Mouse (Mus musculus): ENCODE measurements around the gene Rdh16f2.
"Not testable (repeated sequence)": the region's sequence is repeated elsewhere in the genome, so short reads cannot be mapped to it uniquely, and the experiment has no call there.

Rdh16f2 gene

DNA sequence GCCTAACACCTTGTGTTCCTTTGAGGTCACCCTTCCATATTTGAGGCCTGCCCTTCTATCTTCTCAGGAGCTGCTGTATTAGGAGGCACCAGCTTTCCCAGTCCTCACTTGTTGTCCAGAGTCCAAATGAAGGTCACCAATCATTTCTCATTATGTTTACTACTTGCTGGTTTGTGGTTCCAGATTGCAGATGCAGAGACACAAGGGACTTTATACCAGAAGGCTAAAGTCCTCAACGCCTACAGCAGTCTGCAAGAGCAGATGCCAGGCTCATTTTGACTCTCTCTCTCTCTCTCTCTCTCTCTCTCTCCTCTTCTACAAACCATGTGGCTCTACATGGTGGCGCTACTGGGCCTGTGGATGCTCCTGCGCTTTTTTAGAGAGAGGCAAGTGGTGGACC, at the start of gene Rdh16f2:
Rdh16f2 (plus strand) TSS at position 243 of the 400 bp plus-strand sequence.
- no peak for DNase-seq

DNA sequence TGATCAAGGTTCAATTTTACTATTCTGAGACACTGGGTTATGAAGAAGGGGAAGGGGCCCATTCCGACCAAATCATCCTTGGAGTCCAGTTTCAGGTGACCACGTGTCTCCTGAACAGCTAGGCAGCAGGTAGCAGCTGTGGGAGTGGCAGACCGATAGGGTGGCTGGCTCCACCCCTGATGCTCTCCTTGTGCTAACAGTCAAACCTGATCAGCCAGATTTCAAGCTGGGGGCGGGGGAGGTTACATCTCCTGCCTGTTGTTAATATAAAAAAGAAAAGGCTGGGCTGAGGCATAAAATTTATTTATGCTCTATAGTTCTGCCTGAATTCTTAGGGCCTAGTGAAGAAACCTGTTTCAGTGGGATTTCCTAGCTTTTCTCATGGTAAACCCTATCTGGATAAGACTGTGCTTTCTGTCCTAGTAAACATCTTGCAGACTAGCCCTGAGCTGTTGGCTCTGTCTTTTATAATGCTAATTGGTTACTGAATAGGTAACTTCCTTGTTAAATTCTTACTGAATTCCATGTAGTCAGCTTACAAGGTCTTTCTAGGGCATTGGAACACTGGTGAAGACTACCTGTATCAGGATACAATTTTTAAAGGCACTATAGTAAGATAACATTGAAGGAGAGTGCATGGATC, 48.9 kb upstream of the Rdh16f2 start:
- DNase-seq = not testable (repeated sequence)

DNA sequence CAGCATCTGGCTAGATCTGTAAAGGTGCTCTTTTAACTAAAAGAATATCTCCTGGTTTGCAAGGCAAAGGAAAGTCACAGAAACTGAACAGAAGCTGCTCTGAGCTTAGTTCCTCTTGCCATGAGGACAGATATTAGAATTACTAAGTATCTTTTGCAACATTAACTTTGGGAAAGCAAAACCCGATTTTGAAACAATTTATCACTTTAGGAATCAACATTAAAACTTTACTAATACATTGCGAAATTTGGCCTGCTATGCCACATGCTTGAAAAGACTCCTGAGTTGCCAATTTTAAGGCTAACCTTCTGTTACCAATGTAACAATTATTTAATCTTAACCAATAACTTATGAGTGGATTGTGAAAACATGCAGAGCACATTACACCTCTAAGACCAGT, 44.5 kb upstream of the Rdh16f2 start:
- not testable (repeated sequence) for DNase-seq

DNA sequence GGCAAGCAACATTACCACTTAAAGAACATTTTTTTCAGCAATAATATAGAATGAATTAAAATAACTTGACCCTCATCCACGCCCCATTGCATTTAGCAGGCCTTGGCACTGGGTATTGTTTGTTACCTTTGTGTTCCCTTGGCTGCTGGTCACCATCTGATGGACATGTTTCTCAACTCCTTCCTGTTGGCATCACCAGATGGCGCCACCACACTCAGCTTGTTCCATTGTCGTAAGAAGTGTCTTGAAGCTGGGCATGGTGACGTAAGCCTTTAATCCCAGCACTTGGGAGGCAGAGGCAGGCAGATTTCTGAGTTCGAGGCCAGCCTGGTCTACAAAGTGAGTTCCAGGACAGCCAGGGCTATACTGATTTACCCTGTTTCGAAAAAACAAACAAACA, 40.9 kb upstream of the Rdh16f2 start:
- DNase-seq = no peak

DNA sequence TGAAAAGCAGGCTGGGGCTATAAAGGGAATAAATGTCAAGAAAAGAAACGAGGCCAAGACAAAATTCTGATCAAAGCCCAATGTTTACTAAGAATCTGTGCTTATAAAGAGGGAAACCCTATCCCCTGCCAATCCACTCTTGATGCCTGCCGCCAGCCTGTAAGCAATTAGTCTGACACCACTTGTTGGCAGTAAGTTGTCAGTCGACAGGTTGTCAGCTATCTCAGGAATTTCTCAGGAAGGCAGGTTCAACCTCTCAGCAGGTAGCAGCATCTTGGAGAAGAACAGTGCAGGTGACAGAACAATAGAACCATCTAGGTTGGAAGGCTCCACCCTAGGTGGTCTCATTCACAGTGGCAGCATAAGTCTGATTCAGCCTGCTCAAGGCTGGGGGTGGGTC, 37.2 kb upstream of the Rdh16f2 start:
- DNase-seq = peak; percentile 14

DNA sequence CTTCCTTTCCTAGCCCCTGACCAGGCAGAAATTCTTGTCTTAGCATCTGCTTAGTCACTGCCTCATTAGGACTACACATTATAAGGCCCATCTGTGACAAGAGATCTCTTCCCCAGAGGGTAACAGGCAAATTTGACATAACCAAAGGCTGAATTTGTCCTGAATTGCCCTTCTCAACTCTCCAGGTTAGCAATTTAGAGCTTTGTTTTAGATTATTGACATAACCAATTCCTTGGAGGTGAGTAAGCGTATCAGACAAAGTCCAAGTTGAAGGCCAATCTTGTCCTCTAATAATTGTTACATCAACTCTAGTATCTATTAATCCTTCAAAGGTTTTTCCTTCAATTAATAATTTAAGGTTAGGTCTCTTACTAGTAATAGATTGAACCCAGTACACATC, 32.1 kb upstream of the Rdh16f2 start:
- not testable (repeated sequence) for DNase-seq

DNA sequence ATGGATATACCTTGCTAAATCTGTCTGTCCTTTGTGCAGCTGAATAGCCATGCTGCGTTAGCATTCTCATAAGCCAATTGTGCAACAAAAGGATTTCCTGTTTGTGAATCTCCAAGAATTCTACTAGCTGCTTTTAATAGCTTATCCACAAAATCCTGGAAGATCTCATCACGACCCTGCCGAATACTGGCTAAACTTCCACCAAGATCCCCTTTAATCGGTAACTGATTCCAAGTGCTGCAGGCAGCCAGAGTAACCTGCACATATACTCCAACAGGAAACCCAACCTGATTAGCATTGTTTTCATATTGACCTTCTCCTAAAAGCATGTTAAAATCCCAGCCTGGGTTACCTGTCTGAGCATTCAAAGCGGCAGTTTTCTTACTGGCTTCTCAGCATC, 31.0 kb upstream of the Rdh16f2 start:
- no peak for DNase-seq

DNA sequence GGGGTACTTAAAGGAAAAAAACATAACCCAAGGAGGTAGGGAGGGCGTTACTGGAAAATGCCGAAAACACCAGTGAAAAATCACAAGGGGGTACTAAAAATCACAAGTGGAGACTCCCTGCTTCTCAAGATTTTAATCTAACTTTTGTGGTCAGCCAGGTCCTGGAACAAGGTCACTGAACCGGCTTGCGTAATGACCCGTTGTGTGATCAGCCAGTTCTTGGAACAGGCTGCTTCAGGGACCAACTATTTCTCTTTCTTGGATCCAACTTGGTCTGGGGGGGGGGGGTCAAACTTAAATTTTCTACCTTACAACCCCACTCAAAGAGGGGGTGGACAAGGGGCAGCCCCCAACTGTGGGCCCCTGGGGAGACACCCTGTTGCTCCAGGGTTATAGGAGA, 28.5 kb upstream of the Rdh16f2 start:
- DNase-seq = not testable (repeated sequence)

DNA sequence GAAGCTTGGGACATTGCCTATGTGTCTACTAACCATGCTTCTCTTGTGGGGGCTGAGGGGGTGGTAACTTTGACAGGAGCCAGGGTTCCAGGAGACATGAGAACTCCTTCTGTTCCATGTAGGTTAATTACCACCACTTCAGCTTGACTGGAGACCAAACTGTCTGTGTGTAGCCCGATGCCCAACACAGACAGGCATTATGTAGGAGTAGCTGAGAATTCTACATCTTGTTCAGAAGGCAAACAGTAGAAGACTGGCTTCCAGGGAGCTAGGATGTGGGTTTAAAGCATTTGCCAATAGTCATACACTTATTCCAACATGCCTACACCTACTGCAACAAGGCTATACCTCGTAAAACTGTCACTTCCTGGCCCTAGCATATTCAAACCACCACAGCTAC, 27.7 kb upstream of the Rdh16f2 start:
- no peak for DNase-seq

DNA sequence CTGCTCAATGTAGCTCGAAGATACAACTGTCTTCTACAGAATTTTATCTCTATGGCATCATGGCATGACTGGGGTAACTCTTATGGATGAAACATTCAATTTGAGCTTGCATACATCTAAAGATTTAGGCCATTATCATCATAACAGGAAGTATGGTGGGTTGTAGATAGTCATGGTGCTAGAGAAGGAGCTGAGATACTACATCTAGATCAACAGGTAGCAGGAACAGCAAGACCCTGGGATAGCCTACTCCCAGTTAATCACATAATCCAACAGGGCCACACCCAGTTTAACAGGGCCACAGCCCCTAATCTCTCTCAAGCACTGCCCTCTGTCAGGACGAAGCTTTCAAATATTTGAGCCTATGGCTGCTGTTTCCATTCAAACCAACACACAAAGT, 25.5 kb upstream of the Rdh16f2 start:
- no peak for DNase-seq

DNA sequence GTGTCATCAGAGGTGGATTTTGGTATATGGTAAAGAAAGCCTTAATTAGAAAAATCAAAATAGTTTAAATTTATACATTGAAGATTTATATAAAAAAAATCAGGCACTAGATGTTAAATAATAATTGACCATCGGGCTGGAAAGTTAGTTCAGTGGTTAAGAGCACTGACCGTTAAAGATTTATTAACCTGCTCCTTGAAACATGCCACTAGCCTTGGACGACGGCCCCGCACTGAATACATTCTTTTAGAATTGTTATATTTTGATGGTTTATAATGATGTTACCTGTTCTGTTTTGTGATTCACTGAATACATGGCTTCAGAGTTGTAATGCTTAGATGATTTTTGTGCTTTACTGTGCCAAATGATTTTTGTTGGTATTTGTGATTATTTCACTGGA, 20.3 kb upstream of the Rdh16f2 start:
- DNase-seq = not testable (repeated sequence)

DNA sequence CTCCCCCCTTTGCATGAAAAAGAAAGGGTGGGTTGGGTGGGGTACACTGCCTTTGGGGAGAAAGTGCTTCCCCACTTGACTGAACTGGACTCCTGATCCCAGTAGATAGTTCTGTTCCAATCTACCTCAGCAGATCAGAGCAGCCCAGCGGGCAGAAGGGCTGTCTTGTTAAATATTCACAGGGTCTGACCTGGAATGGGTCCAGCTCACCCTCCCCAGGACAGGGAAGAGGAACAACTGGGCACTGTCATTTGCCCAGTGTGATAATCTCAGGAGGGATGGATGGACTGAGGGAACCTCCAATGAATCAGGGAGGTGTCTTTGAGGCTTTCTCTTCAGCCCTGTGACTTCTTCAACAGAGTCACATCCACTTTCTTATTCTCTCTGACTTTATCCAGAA, 18.2 kb upstream of the Rdh16f2 start:
- DNase-seq = no peak

DNA sequence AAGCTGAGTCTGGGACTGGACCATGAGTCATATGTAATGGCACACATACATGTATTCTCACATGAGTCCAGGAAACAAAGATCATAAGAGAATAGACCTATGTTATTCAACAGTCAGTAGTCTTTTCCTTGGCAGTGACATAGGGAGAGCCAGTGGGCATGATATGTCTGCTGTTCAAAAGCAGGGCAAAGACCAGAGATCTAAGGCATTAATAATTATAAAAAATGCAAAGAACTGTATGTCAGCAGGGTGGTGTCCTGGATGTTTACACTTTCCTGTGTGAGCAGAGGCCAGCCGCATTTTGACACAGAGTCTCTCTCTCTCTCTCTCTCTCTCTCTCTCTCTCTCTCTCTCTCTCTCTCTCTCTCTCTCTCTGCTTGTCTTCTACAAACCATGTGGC, 16.6 kb upstream of the Rdh16f2 start, which contains the start of gene Rdh19:
Rdh19 (plus strand) TSS at position 301 of the 400 bp plus-strand sequence.
- no peak for DNase-seq

DNA sequence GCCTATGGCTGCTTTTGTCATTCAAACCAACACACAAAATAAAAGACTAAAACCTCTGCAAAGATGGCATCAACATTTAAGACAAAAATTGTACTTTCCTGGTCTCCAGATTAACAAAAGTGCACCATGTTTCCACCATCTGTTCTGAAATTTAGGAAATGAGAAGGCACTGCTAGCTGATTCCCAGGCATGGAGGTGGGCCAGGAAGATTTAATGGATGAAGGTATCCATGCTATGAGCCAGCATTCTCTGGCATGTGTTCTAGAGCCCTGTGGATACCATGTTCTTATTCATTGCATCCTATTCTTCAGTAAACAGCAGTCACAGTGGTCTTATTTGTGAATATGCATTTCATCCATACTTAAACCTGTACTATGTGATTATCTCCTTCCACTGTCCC, 9.9 kb upstream of the Rdh16f2 start:
- DNase-seq = peak; percentile 65

DNA sequence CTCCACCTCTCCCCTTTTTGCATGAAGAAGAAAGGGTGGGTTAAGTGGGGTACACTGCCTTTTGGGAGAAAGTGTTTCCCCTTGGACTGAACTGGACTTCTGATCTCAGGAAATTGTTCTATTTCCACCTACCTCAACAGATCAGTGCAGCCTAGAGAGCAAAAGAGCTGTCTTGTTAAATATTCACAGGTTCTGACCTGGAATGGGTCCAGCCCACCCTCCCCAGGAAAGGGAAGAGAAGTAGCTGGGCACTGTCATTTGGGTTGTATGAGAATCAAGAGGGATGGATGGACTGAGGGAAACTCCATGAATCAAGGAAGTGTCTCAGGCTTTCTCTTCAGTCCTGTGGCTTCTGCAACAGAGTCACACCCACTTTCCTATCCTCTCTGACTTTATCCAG, 1.3 kb upstream of the Rdh16f2 start:
- DNase-seq = no peak

DNA sequence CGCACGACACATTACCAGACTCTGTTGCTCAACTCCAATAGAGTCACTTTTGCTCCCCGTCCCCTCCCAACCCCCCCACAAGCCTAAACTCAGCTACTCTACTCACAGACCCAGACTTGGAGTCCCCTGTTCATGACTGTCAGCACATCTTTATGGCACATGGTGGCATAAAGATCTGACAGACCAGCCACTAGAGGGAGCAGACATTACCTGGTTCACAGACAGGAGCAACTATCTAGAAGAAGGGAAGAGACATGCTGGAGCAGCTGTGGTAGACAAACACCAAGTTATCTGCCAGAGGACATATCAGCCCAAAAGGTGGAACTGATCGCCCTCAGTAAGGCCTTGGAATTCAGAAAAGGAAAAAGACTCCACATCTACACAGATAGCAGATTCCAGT, 6.2 kb downstream of the Rdh16f2 start:
- DNase-seq = no peak

DNA sequence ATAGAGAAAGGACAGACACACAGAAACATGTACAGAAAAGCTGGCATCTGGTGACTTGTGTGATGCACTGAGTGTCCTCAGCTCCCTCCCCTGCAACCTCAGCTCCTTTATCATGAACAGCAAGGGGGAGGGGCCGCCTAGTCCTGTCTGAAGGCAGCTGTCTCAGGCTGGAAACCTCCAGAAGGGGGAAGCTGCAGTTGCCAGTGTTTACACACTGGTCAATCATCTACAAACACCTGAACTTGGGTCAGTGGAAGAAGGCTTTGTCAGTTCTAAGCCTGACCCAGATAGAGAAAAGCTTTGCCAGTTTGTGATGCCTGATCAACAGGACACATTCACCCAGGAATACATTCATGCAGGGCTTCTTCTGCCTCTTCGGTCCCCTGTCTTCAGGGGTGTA, 11.4 kb downstream of the Rdh16f2 start:
- DNase-seq = no peak

DNA sequence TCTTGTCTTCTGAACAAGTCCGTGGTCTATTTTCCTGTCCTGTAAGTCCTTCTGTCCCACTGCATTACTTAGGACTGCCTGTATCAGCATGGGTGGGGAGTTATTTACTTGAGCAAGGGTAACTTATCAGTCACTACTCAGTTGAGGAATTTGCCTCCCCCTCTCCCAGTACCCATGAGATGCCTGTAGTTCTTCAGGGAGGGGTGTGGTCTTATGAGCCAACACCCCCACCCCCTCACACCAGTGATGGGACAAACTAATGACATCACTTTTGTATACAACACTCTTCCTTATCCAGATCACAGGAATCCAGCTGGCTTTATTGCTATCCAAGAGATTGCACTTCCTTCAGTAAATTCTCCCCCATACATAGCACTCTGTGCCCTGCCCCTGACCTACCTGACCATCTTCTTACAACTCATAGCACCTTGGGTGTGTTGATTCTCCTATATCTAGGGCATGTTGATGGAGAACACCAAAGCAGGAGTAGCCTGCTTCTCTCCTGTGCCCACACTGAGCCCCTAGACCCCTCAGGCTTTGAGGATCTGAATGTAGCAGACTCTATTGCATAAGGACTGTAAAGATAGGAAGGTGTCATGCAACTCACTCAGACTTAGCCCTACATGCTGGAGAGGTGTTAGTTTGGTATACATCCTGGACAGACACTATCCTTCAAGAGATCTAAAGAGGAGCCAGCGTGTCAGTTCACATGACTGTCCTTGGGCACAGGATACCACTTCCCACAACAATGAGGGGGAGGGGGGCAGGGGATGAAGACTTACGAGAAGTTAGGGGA, 12.2 kb downstream of the Rdh16f2 start:
- no peak for DNase-seq

DNA sequence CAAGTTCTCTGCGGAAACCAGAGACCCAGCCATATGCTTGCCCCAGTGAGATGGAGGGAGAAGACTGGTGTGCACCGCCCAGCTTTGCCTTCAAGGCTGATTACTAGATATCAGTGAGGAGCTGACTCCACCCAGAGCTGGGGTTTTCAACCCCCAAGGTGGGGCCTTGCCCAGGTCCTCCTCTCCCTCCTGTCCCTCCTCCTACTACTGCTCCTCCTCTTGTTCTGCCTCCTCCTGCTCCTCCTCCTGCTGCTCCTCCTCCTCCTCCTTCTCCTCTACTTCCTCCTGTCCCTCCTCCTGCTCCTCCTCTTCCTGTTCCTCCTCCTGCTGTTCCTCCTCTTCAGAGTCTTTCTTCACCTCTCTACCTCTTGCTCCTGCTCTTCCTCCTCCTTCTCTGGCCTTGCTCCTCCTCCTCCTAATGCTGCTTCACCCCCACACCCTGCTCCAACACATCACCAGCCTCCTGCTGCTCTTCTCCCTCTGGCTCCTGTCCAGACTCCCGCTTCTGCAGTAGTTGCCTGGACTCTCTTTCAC, 12.9 kb downstream of the Rdh16f2 start:
- no peak for DNase-seq

DNA sequence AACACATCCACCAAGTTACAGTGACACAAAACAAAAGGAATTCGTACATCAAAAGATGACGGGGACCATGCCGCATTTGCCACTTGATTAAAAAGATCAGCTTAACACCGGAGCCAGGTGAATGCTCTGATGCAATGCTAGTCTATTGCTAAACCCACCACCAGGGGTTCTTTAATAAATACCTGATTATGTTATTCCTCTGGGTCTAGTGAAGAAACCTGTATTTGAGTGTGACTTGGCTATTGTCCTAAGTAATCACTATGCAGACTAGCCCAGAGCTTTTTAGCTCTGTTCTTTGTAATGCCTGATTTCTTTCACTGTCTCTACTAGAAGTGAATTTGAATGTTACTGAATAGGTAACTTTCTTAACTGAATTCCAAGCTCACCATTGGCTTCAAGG, 14.8 kb downstream of the Rdh16f2 start:
- DNase-seq = no peak

DNA sequence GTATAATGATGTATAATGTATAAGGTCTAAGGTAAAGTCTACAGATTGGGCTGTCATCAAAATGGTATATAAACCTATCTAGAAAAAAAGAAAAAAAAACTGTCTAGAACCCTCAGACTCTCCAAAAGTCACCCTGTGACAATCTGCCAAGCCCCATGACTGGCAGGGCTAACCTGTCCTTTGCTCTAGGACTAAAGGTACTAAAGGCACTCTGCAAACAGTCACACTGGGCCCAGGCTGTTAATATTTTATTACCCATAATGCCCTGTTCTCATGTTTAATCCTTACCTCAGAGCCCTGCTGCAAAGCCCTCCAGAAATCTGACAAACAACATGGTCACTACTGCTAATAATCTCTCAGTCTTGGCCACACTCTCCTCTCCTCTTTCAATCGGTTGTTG, 20.3 kb downstream of the Rdh16f2 start:
- DNase-seq = no peak

DNA sequence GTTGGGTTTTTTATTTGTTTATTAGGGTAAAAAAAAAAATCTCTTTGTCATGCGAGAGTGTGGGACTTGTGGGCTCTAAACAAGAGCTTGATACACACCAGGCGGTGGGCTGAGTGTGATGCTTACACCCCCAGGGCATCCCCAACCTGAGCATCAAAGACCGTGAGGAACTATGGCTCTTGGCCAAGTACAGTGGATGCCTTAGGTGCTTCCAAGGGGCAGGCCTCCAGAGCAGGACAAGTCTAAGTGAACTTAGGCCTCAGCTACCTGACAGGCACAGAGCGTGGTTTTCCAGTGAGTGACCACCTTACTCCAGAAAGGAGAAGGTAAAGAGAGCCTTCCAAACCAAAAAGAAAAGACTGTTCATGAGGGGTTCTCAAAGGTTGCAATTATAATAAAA, 20.7 kb downstream of the Rdh16f2 start:
- DNase-seq = no peak

DNA sequence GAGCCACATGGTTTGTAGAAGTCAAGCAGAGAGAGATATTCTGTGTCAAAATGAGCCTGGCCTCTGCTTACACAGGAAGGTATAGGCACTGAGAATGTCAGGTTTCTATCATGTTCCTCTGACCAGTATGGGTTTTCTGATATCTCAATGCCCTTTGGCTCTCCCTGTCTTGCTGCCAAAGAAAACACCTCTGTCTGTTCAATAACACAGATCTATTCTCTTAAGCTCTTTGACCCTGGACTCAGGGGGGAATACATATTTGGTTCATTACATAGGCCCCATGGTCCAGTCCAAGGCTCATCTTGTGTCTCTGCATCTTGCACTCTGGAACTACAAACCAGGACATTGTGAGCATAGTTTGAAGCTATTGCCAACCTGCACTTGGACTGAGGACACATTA, 22.3 kb downstream of the Rdh16f2 start, which contains the start of gene Rdh7:
Rdh7 (minus strand) TSS at position 213 of the 400 bp plus-strand sequence.
- no peak for DNase-seq

DNA sequence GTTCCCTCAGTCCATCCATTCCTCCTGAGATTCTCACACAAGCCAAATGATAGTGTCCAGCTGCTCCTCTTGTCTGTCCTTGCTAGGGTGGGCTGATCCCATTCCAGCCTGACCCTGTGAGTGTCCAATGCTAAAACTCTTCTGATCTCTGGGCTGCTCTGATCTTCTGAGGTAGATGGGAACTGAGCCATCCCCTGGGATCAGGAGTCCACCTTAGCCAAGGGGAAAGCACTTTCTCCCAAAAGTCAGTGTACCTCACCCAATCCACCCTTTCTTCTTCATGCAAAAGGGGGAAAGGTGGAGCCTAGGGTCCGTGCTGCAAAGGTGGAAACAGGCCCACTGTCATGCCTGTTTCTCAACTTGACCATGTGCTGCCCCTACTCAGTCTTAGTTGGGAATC, 25.2 kb downstream of the Rdh16f2 start:
- DNase-seq = no peak
